Mouse (Mus musculus): ENCODE results near the gene Rtn4. TPM values are rescaled to one million over a fixed set of nuclear protein-coding genes. Genes with fewer than 3 reads are reported as not detected.
A peak's percentile ranks its signal among the peaks of the same experiment; 100 is the strongest.

Gene Rtn4
- polyA plus RNA-seq, 1 experiment from 2014 or later: 57.1 TPM

DNA sequence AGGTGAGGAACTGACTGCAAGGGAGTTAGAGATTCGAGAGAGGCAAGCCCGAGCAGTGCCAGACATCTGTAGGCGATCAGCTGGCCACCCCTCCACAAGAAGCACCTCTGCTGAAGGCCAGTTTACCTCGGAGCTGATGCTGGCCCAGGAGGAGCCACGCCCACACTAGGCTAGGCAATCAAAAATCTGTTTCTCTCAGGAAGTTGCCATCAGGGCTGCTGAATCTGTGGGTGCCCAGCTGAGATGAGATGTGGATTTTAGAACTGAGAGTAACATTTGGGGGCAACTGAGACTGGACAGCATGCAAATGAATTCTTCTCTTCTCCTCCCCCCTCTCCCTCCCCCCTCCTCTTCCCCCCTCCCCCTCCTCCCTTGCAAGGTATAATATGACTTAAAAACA, 94.7 kb downstream of the Rtn4 start:
- Histone ChIP-seq H3K27ac (ENCODE audit: low read depth) (0 out of 2 replicates have a peak overlapping the region, but pooled peaks have one; percentile 61), H3K36me3 (replicated peaks; ENCODE audit: insufficient read depth, low read length) (no peaks in the 10 kb centered on the region), H3K27me3 (ENCODE audit: insufficient read depth, low read length) (no peaks in the 10 kb centered on the region), H3K9me3 (ENCODE audit: low read length) (no peaks in the 10 kb centered on the region), H3K4me1 (ENCODE audit: insufficient read depth) (peaks cover 8% of the 10 kb centered on the region; the same call in 1 of the 2 replicates), H3K9ac (replicated peaks) (no peak overlapping the region), H3K4me2 (ENCODE audit: low read depth, low read length) (peak overlapping the region; percentile 24), H3K4me3 (ENCODE audit: low read depth, low read length) (no peak overlapping the region)
- WGBS (ENCODE audit: insufficient replicate concordance): 17% methylated on average over 5 of the region's 5 CpGs
- ATAC-seq (peak; percentile 43), DNase-seq (no peak)
- no peak for TF ChIP-seq EP300 (IDR thresholded peaks at IDR 0.05; ENCODE audit: low read depth)
- no peak for TF ChIP-seq CTCF (IDR thresholded peaks at IDR 0.05; ENCODE audit: low read depth)

DNA sequence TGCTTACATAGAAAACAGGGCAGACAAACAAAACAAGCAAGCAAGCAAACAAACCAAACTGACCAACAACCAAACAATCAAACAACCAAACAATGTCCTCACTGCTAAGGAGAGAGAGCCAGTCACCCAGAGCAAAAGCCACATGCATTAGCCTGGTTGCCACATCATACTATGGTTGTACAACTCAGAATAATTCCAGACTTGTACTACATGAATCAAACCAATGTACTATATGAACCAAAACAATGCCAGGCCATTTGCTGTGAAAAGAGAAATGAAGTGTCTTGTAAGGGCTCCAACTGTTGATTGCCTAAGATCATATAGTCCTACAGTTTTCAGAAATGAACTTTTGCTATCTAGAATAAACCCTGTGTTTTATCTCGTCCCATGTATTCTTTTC, 95.8 kb downstream of the Rtn4 start:
- no peaks in the 10 kb centered on the region for H3K9me3 ChIP-seq (ENCODE audit: low read length)
- H3K4me3 ChIP-seq (ENCODE audit: low read depth, low read length): no peak overlapping the region
- no peaks in the 10 kb centered on the region for H3K27me3 ChIP-seq (ENCODE audit: insufficient read depth, low read length)
- H3K36me3 ChIP-seq (replicated peaks; ENCODE audit: insufficient read depth, low read length): no peaks in the 10 kb centered on the region
- 39% methylated on average over 1 of the region's 1 CpGs for WGBS (ENCODE audit: insufficient replicate concordance)
- H3K4me2 ChIP-seq (ENCODE audit: low read depth, low read length): no peak overlapping the region
- no peak overlapping the region for H3K9ac ChIP-seq (replicated peaks)
- peaks cover 8% of the 10 kb centered on the region; the same call in 1 of the 2 replicates for H3K4me1 ChIP-seq (ENCODE audit: insufficient read depth)
- TF ChIP-seq CTCF (IDR thresholded peaks at IDR 0.05; ENCODE audit: low read depth) (no peak), EP300 (IDR thresholded peaks at IDR 0.05; ENCODE audit: low read depth) (no peak)
- ATAC-seq: no peak
- DNase-seq: no peak
- H3K27ac ChIP-seq (ENCODE audit: low read depth): no peak overlapping the region

DNA sequence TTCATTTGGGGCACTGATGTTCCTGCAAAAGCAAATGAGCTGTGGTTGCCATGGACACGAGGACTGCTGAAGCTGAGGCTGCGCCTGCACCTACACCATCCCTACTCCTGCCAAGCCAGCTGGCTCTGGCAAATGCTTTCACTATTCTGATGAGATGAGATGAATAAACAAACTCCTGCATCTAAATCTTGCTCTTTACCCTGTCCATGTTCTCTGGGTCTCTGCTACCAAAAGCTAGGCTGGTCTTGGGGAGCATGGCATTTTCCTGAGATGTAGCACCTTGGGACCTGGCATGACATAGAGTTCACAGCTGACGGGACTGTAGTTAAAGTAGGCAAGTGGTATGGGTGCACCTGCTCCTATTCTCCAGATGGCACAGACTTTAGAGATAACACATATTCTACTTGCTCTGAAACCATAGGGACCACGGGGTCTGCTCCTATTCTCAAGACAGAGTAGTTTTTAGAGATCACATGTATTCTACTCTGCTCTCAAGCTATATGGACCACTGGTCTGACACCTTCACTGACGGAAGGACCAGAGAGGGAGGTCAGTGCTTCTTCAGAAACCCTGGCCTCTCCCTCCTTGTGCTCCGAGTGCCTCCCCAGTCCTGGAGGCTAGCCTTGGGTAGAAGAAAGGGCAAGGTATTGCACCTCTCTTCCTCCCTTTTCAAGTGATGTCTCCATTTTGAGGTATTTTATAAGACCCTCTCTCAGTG, 96.3 kb downstream of the Rtn4 start:
- Histone ChIP-seq H3K36me3 (replicated peaks; ENCODE audit: insufficient read depth, low read length) (no peaks in the 10 kb centered on the region), H3K9me3 (ENCODE audit: low read length) (no peaks in the 10 kb centered on the region), H3K27me3 (ENCODE audit: insufficient read depth, low read length) (no peaks in the 10 kb centered on the region), H3K4me3 (ENCODE audit: low read depth, low read length) (no peak overlapping the region), H3K4me2 (ENCODE audit: low read depth, low read length) (no peak overlapping the region), H3K4me1 (ENCODE audit: insufficient read depth) (peaks cover 8% of the 10 kb centered on the region; the same call in 1 of the 2 replicates), H3K9ac (replicated peaks) (no peak overlapping the region), H3K27ac (ENCODE audit: low read depth) (no peak overlapping the region)
- no peak for ATAC-seq
- 73% methylated on average over 6 of the region's 6 CpGs for WGBS (ENCODE audit: insufficient replicate concordance)
- TF ChIP-seq CTCF (IDR thresholded peaks at IDR 0.05; ENCODE audit: low read depth): no peak
- no peak for TF ChIP-seq EP300 (IDR thresholded peaks at IDR 0.05; ENCODE audit: low read depth)
- DNase-seq: no peak

GRCm38 (mm10) chr11:29790796-29791195, 98.0 kb downstream of the Rtn4 start:
- no peak for TF ChIP-seq CTCF (IDR thresholded peaks at IDR 0.05; ENCODE audit: low read depth)
- TF ChIP-seq EP300 (IDR thresholded peaks at IDR 0.05; ENCODE audit: low read depth): no peak
- no peaks in the 10 kb centered on the region for H3K27me3 ChIP-seq (ENCODE audit: insufficient read depth, low read length)
- no peaks in the 10 kb centered on the region for H3K36me3 ChIP-seq (replicated peaks; ENCODE audit: insufficient read depth, low read length)
- no peak overlapping the region for H3K9ac ChIP-seq (replicated peaks)
- H3K27ac ChIP-seq (ENCODE audit: low read depth): no peak overlapping the region
- peaks cover 8% of the 10 kb centered on the region; the same call in 1 of the 2 replicates for H3K4me1 ChIP-seq (ENCODE audit: insufficient read depth)
- 74% methylated on average over 2 of the region's 2 CpGs for WGBS (ENCODE audit: insufficient replicate concordance)
- no peaks in the 10 kb centered on the region for H3K9me3 ChIP-seq (ENCODE audit: low read length)
- H3K4me3 ChIP-seq (ENCODE audit: low read depth, low read length): no peak overlapping the region
- no peak for ATAC-seq
- DNase-seq: no peak
- no peak overlapping the region for H3K4me2 ChIP-seq (ENCODE audit: low read depth, low read length)

Other genes starting within 250 kb of the Rtn4 start
- gene Prorsd1, start 177.9 kb upstream of the Rtn4 start, polyA plus RNA-seq (2015; fragmentation: Nextera tagmentation; extraction: Ambion mirVana): 19.4 and 23.0 TPM in 2 replicates
- gene Mtif2, start 166.5 kb upstream of the Rtn4 start, polyA plus RNA-seq (2015; fragmentation: Nextera tagmentation; extraction: Ambion mirVana): 20.2 and 21.2 TPM in 2 replicates
- not detected in 2 replicates for gene Clhc1, start 145.0 kb upstream of the Rtn4 start, polyA plus RNA-seq (2015; fragmentation: Nextera tagmentation; extraction: Ambion mirVana)
- 684 and 729 TPM in 2 replicates for gene Rps27a, start 144.8 kb upstream of the Rtn4 start, polyA plus RNA-seq (2015; fragmentation: Nextera tagmentation; extraction: Ambion mirVana)
- 0.33 TPM in 2 replicates for gene 4931440F15Rik, start 132.7 kb downstream of the Rtn4 start, polyA plus RNA-seq (2015; fragmentation: Nextera tagmentation; extraction: Ambion mirVana)